Mouse (Mus musculus): Measurements from ENCODE around the gene Mrps16.

Gene Mrps16

GRCm38 (mm10) chr14:20393205-20393913 is at the start of gene Mrps16:
TSS of gene Mrps16 (minus strand) at chr14:20393634.
- peak; percentile 89 for DNase-seq (ENCODE audit: low read depth, low spot score)

- no peak for DNase-seq (ENCODE audit: low read depth, low spot score)
These were observed 48.8 kb upstream of the Mrps16 start for GRCm38 (mm10) chr14:20442252-20442651.

- DNase-seq (ENCODE audit: low read depth, low spot score): no peak
These were observed 43.5 kb upstream of the Mrps16 start for GRCm38 (mm10) chr14:20436976-20437375.

GRCm38 (mm10) chr14:20432420-20432819 is 39.0 kb upstream of the Mrps16 start:
- no peak for DNase-seq (ENCODE audit: low read depth, low spot score)

- no peak for DNase-seq (ENCODE audit: low read depth, low spot score)
These were observed 38.3 kb upstream of the Mrps16 start for GRCm38 (mm10) chr14:20431726-20432125.

- DNase-seq (ENCODE audit: low read depth, low spot score): no peak
These were observed 36.4 kb upstream of the Mrps16 start for GRCm38 (mm10) chr14:20429833-20430232.

GRCm38 (mm10) chr14:20428593-20428992 is 35.2 kb upstream of the Mrps16 start:
- DNase-seq (ENCODE audit: low read depth, low spot score): no peak

- no peak for DNase-seq (ENCODE audit: low read depth, low spot score)
These were observed 29.6 kb upstream of the Mrps16 start for GRCm38 (mm10) chr14:20423046-20423445.

GRCm38 (mm10) chr14:20422257-20422656 is 28.8 kb upstream of the Mrps16 start:
- DNase-seq (ENCODE audit: low read depth, low spot score): no peak

- no peak for DNase-seq (ENCODE audit: low read depth, low spot score)
These were observed 6.6 kb upstream of the Mrps16 start for GRCm38 (mm10) chr14:20400071-20400470.

GRCm38 (mm10) chr14:20398864-20399263 is 5.4 kb upstream of the Mrps16 start:
- DNase-seq (ENCODE audit: low read depth, low spot score): no peak

- no peak for DNase-seq (ENCODE audit: low read depth, low spot score)
These were observed 3.8 kb upstream of the Mrps16 start for GRCm38 (mm10) chr14:20397220-20397619.

GRCm38 (mm10) chr14:20392326-20392725 is 1.1 kb downstream of the Mrps16 start:
- no peak for DNase-seq (ENCODE audit: low read depth, low spot score)

- DNase-seq (ENCODE audit: low read depth, low spot score): no peak
These were observed 3.9 kb downstream of the Mrps16 start for GRCm38 (mm10) chr14:20389446-20390079.

- peak; percentile 78 for DNase-seq (ENCODE audit: low read depth, low spot score)
These were observed 4.8 kb downstream of the Mrps16 start, which contains the start of gene Dnajc9 for GRCm38 (mm10) chr14:20388441-20389129. TSS of gene Dnajc9 (minus strand) at chr14:20388910.

- DNase-seq (ENCODE audit: low read depth, low spot score): no peak
These were observed 13.5 kb downstream of the Mrps16 start for GRCm38 (mm10) chr14:20379753-20380430.

GRCm38 (mm10) chr14:20379087-20379640 is 14.3 kb downstream of the Mrps16 start:
- DNase-seq (ENCODE audit: low read depth, low spot score): no peak

GRCm38 (mm10) chr14:20378313-20379061 is 14.9 kb downstream of the Mrps16 start:
- peak; percentile 61 for DNase-seq (ENCODE audit: low read depth, low spot score)

GRCm38 (mm10) chr14:20377112-20377521 is 16.3 kb downstream of the Mrps16 start:
- DNase-seq (ENCODE audit: low read depth, low spot score): no peak

GRCm38 (mm10) chr14:20371854-20372253 is 21.6 kb downstream of the Mrps16 start:
- DNase-seq (ENCODE audit: low read depth, low spot score): no peak

GRCm38 (mm10) chr14:20370798-20371197 is 22.6 kb downstream of the Mrps16 start:
- no peak for DNase-seq (ENCODE audit: low read depth, low spot score)
